Mouse (Mus musculus): Measurements from ENCODE around the gene Vmn2r3. TPM values are rescaled to one million over a fixed set of nuclear protein-coding genes. Genes with fewer than 3 reads are reported as not detected.
"Not testable (repeated sequence)": the region's sequence is repeated elsewhere in the genome, so short reads cannot be mapped to it uniquely, and the experiment has no call there.

The Vmn2r3 gene
- not detected in 2 replicates for polyA plus RNA-seq (2014; fragmentation: Nextera tagmentation; extraction: Ambion mirVana)

DNA sequence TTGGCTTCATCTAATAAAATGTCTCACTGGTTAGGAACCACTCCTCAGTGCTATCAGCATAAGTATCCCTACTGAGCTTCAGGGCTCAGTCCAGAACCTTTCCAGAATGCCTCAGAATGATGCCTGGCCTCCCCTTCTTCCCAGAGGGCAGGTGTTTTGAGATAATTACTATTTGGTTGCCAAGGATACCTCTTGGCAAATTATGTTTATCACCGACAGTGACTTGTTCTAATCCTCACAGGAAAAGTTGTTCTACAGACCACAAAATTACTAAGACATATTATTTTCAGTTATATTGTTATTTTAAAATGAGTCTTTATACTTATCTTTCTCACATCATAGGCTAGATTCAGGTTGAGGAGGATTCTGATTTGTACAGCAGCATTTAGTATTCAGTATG, at the start of gene Vmn2r3:
Gene Vmn2r3, minus strand, starts transcription at position 101 of the 400 bp plus-strand sequence.
- DNase-seq (ENCODE audit: low spot score): no peak
- H3K4me2 ChIP-seq (ENCODE audit: low read depth, low read length): no peak within 1 kb of the TSS
- no peaks in the 10 kb centered on the region for H3K9me3 ChIP-seq (ENCODE audit: control insufficient read depth, low read length)
- 72% methylated on average over 1 of the region's 1 CpGs for WGBS
- H3K27ac ChIP-seq (replicated peaks; ENCODE audit: low read depth, low read length): no peak within 1 kb of the TSS
- H3K36me3 ChIP-seq (ENCODE audit: control insufficient read depth, insufficient read depth, low read length): no peaks in the 10 kb centered on the region
- H3K4me1 ChIP-seq (ENCODE audit: control insufficient read depth, insufficient read depth, low read length): no peaks in the 10 kb centered on the region
- no peak within 1 kb of the TSS for H3K9ac ChIP-seq (ENCODE audit: low read depth, low read length)
- H3K4me3 ChIP-seq (ENCODE audit: low read depth, low read length): no peak within 1 kb of the TSS
- H3K27me3 ChIP-seq (replicated peaks; ENCODE audit: control insufficient read depth, insufficient read depth, low read length): no peaks in the 10 kb centered on the region
- no peak; the same call in 1 of the 2 replicates for ATAC-seq (ENCODE audit: low read depth)

- H3K27ac ChIP-seq (replicated peaks; ENCODE audit: low read depth, low read length): no peak overlapping the region
- no peak for DNase-seq (ENCODE audit: low spot score)
- WGBS: 60% methylated on average over 1 of the region's 1 CpGs
Observed at GRCm38 (mm10) chr3:64332548-64332947, 43.0 kb upstream of the Vmn2r3 start.

DNA sequence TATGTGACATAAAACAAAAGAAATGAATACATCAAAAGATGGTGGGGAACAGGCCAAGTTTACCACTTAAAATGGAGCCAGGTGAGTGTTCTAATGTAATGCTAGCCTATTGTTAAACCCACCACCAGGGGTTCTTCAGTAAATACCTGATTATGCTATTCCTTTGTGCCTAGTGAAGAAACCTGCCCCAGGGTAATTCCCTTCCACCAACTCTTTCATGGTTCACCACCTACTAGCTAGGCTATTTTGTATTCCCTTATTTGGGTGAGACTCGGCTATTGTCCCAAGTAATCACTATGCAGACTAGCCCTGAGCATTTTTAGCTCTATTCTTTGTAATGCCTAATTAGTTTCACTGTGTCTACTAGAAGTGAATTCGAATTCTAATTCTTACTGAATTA, 32.3 kb upstream of the Vmn2r3 start:
- H3K36me3 ChIP-seq (ENCODE audit: control insufficient read depth, insufficient read depth, low read length): no peaks in the 10 kb centered on the region
- no peak overlapping the region for H3K4me2 ChIP-seq (ENCODE audit: low read depth, low read length)
- DNase-seq (ENCODE audit: low spot score) (peak; percentile 2), ATAC-seq (ENCODE audit: low read depth) (no peak)
- no peaks in the 10 kb centered on the region for H3K4me1 ChIP-seq (ENCODE audit: control insufficient read depth, insufficient read depth, low read length)
- no peak overlapping the region for H3K4me3 ChIP-seq (ENCODE audit: low read depth, low read length)
- H3K27me3 ChIP-seq (replicated peaks; ENCODE audit: control insufficient read depth, insufficient read depth, low read length): no peaks in the 10 kb centered on the region
- no peak overlapping the region for H3K9ac ChIP-seq (ENCODE audit: low read depth, low read length)
- H3K27ac ChIP-seq (replicated peaks; ENCODE audit: low read depth, low read length): no peak overlapping the region
- no peaks in the 10 kb centered on the region for H3K9me3 ChIP-seq (ENCODE audit: control insufficient read depth, low read length)
- 66% methylated on average over 2 of the region's 2 CpGs for WGBS

More at GRCm38 (mm10) chr3:64332548-64332947, 43.0 kb upstream of the Vmn2r3 start:
- no peaks in the 10 kb centered on the region for H3K4me1 ChIP-seq (ENCODE audit: control insufficient read depth, insufficient read depth, low read length)
- H3K36me3 ChIP-seq (ENCODE audit: control insufficient read depth, insufficient read depth, low read length): no peaks in the 10 kb centered on the region
- H3K9ac ChIP-seq (ENCODE audit: low read depth, low read length): no peak overlapping the region
- no peak overlapping the region for H3K4me2 ChIP-seq (ENCODE audit: low read depth, low read length)
- H3K27me3 ChIP-seq (replicated peaks; ENCODE audit: control insufficient read depth, insufficient read depth, low read length): no peaks in the 10 kb centered on the region
- H3K9me3 ChIP-seq (ENCODE audit: control insufficient read depth, low read length): no peaks in the 10 kb centered on the region
- ATAC-seq (ENCODE audit: low read depth): no peak
- no peak overlapping the region for H3K4me3 ChIP-seq (ENCODE audit: low read depth, low read length)

- no peak overlapping the region for H3K4me2 ChIP-seq (ENCODE audit: low read depth, low read length)
- no peak overlapping the region for H3K4me3 ChIP-seq (ENCODE audit: low read depth, low read length)
- H3K4me1 ChIP-seq (ENCODE audit: control insufficient read depth, insufficient read depth, low read length): no peaks in the 10 kb centered on the region
Observed at GRCm38 (mm10) chr3:64306799-64307198, 17.3 kb upstream of the Vmn2r3 start.

DNA sequence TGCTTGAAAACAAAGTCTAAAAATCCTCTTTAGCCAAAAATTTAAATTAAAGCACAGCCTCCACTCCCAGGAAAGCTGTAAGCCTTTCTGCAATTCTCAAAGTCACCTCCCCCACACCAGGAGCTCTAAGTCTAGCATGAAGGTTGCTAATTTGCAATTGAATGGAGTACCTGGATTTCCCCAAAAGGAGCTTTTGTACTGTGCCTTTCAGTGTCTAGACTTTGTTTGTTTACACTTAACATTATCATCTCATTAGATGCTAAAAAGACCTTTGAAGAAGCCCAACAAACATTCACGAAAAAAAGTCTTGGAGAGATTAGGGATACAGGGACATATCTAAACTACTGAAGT, 23.8 kb downstream of the Vmn2r3 start:
- Histone ChIP-seq H3K4me1 (ENCODE audit: control insufficient read depth, insufficient read depth, low read length) (no peaks in the 10 kb centered on the region), H3K27me3 (replicated peaks; ENCODE audit: control insufficient read depth, insufficient read depth, low read length) (no peaks in the 10 kb centered on the region), H3K36me3 (ENCODE audit: control insufficient read depth, insufficient read depth, low read length) (no peaks in the 10 kb centered on the region), H3K4me2 (ENCODE audit: low read depth, low read length) (no peak overlapping the region), H3K9ac (ENCODE audit: low read depth, low read length) (no peak overlapping the region), H3K9me3 (ENCODE audit: control insufficient read depth, low read length) (no peaks in the 10 kb centered on the region), H3K4me3 (ENCODE audit: low read depth, low read length) (no peak overlapping the region), H3K27ac (replicated peaks; ENCODE audit: low read depth, low read length) (no peak overlapping the region)
- ATAC-seq (ENCODE audit: low read depth) (no peak), DNase-seq (ENCODE audit: low spot score) (no peak)
- 17% methylated on average over 1 of the region's 1 CpGs for WGBS

More at GRCm38 (mm10) chr3:64306799-64307198, 17.3 kb upstream of the Vmn2r3 start:
- Histone ChIP-seq H3K9me3 (ENCODE audit: control insufficient read depth, low read length) (no peaks in the 10 kb centered on the region), H3K36me3 (ENCODE audit: control insufficient read depth, insufficient read depth, low read length) (no peaks in the 10 kb centered on the region), H3K9ac (ENCODE audit: low read depth, low read length) (no peak overlapping the region), H3K27ac (replicated peaks; ENCODE audit: low read depth, low read length) (no peak overlapping the region), H3K27me3 (replicated peaks; ENCODE audit: control insufficient read depth, insufficient read depth, low read length) (no peaks in the 10 kb centered on the region)
- no peak for ATAC-seq (ENCODE audit: low read depth)
- DNase-seq (ENCODE audit: low spot score): no peak

DNA sequence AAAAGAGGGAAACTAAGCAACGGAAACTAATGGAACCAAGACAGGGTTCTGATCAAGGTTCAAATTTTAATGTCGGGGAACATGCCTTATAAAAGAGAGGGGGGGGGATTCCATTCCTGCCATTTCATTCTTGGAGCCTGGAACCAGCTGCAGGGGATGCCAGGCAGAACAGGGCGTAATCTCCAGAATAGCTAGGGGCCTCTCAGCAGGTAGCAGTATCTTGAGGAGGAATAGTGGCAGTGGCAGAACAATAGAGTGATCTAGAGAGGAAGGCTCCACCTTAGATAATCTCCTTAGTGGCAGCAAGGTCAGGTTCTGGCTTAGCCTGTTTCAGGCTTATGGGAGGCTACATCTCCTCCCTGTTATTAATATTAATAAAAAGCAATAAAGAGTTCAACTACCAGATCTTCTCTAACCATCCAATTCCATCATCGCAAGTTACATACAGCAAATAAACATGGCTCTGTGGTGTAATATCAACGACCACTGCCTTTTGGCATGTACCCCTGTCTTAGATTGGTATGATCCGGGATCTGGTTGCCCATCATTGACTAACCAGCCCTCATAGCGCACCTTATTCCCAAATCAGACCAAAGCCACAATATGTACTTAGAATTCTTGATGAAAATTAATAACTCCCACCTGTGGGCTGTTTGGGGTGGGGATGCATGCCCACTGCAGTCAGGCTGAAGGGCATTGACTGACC, 24.3 kb downstream of the Vmn2r3 start:
- H3K4me2 ChIP-seq (ENCODE audit: low read depth, low read length); ATAC-seq (ENCODE audit: low read depth); H3K36me3 ChIP-seq (ENCODE audit: control insufficient read depth, insufficient read depth, low read length); H3K27ac ChIP-seq (replicated peaks; ENCODE audit: low read depth, low read length); H3K4me1 ChIP-seq (ENCODE audit: control insufficient read depth, insufficient read depth, low read length); H3K9ac ChIP-seq (ENCODE audit: low read depth, low read length); H3K27me3 ChIP-seq (replicated peaks; ENCODE audit: control insufficient read depth, insufficient read depth, low read length); H3K9me3 ChIP-seq (ENCODE audit: control insufficient read depth, low read length); DNase-seq (ENCODE audit: low spot score); H3K4me3 ChIP-seq (ENCODE audit: low read depth, low read length): not testable (repeated sequence)
- WGBS: 29% methylated on average over 7 of the region's 7 CpGs

DNA sequence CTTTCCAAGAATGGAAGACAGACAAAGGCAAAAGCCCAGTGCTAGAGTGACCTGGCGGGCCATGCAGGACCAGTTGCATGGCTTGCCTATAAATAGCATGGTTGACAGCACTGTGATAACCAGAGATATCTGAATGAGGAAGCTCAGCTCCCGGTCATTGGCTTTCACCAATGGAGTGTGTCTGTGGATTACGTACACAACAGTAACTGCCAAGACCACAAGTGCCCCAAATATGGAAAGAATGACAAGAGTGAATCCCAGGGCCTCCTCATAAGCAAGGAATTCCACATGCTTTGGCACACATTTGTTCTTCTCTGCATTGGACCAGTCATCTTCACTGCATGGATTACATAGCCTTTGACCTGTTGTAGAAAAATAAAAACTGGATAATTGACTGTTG, 29.9 kb downstream of the Vmn2r3 start:
- Histone ChIP-seq H3K4me1 (ENCODE audit: control insufficient read depth, insufficient read depth, low read length) (no peaks in the 10 kb centered on the region), H3K36me3 (ENCODE audit: control insufficient read depth, insufficient read depth, low read length) (no peaks in the 10 kb centered on the region), H3K4me3 (ENCODE audit: low read depth, low read length) (no peak overlapping the region), H3K27ac (replicated peaks; ENCODE audit: low read depth, low read length) (no peak overlapping the region), H3K9ac (ENCODE audit: low read depth, low read length) (no peak overlapping the region), H3K27me3 (replicated peaks; ENCODE audit: control insufficient read depth, insufficient read depth, low read length) (no peaks in the 10 kb centered on the region), H3K9me3 (ENCODE audit: control insufficient read depth, low read length) (no peaks in the 10 kb centered on the region), H3K4me2 (ENCODE audit: low read depth, low read length) (no peak overlapping the region)
- whole genome bisulfite sequencing: 93% methylated on average over 3 of the region's 3 CpGs
- ATAC-seq (ENCODE audit: low read depth) (no peak), DNase-seq (ENCODE audit: low spot score) (no peak)

DNA sequence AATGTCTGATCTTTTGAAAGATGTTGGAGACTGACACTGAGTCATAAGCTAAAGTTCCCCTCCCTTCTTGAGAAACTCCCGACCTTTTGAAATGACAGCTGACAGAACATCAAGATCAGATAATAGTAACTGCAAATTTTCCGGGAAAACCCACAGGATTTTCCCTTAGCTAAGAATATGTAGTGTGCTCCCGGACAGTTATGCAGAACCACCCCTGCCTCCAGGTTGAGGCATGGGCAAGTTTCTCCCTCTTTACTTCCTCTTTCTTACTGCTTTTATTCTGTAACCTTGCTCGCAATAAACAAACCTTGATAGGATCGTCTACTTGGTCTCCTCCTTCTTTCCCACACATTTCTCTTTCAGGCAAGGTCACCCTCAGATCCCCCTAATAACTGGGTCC, 37.9 kb downstream of the Vmn2r3 start:
- no peak overlapping the region for H3K4me2 ChIP-seq (ENCODE audit: low read depth, low read length)

DNA sequence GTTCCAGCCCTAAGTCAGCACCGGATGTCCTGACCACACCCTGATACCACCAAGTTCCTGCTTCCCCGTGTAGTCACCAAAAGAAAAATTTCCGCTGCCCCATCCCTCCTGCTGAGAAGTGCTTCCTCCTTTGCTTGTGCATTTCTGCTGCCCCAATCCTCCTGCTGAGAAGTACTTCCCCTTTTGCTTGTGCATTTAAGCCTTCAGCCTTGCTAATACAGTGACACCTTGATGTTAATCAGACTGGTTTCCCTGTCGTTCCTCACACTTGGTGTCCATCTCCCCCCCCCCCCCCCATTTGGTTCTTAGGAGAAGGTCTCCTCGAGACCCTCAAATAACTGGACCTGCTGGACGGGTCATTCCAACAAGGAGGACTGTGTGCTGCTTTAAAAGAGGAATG, 39.0 kb downstream of the Vmn2r3 start:
- H3K27ac ChIP-seq (replicated peaks; ENCODE audit: low read depth, low read length); H3K4me1 ChIP-seq (ENCODE audit: control insufficient read depth, insufficient read depth, low read length); ATAC-seq (ENCODE audit: low read depth); H3K9ac ChIP-seq (ENCODE audit: low read depth, low read length); H3K4me2 ChIP-seq (ENCODE audit: low read depth, low read length); H3K4me3 ChIP-seq (ENCODE audit: low read depth, low read length); H3K36me3 ChIP-seq (ENCODE audit: control insufficient read depth, insufficient read depth, low read length); DNase-seq (ENCODE audit: low spot score); H3K27me3 ChIP-seq (replicated peaks; ENCODE audit: control insufficient read depth, insufficient read depth, low read length); H3K9me3 ChIP-seq (ENCODE audit: control insufficient read depth, low read length): not testable (repeated sequence)
- WGBS: 86% methylated on average over 6 of the region's 6 CpGs

More for the DNA sequence above, 37.9 kb downstream of the Vmn2r3 start:
- Histone ChIP-seq H3K9me3 (ENCODE audit: control insufficient read depth, low read length) (no peaks in the 10 kb centered on the region), H3K27me3 (replicated peaks; ENCODE audit: control insufficient read depth, insufficient read depth, low read length) (no peaks in the 10 kb centered on the region), H3K9ac (ENCODE audit: low read depth, low read length) (no peak overlapping the region), H3K4me3 (ENCODE audit: low read depth, low read length) (no peak overlapping the region), H3K36me3 (ENCODE audit: control insufficient read depth, insufficient read depth, low read length) (no peaks in the 10 kb centered on the region), H3K27ac (replicated peaks; ENCODE audit: low read depth, low read length) (no peak overlapping the region), H3K4me1 (ENCODE audit: control insufficient read depth, insufficient read depth, low read length) (no peaks in the 10 kb centered on the region)
- 83% methylated on average over 5 of the region's 5 CpGs for WGBS
- DNase-seq (ENCODE audit: low spot score) (no peak), ATAC-seq (ENCODE audit: low read depth) (no peak)

All from embryonic facial prominence, embryonic 14.5 days (tissue).